Mouse (Mus musculus) ES-Bruce4 (cell line): ENCODE measurements around the gene Igfbp1.

Experiments used
- CTCF ChIP-seq: IDR thresholded peaks from one replicate; pipeline ENCODE4 v1.8.1; 2011; ENCODE audit warnings: low read depth, low read length
- EP300 ChIP-seq: IDR thresholded peaks from 2 replicates; pipeline ENCODE4 v1.6.1; 2011; ENCODE audit warnings: low read depth, low read length; ENCODE audit not compliant: insufficient read depth
- POLR2A ChIP-seq: IDR thresholded peaks from one replicate; pipeline ENCODE4 v1.8.1; 2011; ENCODE audit warnings: low read length; ENCODE audit not compliant: insufficient read depth

GRCm38 (mm10) chr11:7250870-7251269 is 53.3 kb downstream of the Igfbp1 start:
- TF ChIP-seq CTCF (no peak), EP300 (no peak), POLR2A (no peak)
